Mouse (Mus musculus) liver, postnatal 0 days (tissue): Measurements from ENCODE around the gene Arg1. TPM values are rescaled to one million over a fixed set of nuclear protein-coding genes. Genes with fewer than 3 reads are reported as not detected.
A peak's percentile ranks its signal among the peaks of the same experiment; 100 is the strongest.

Experiments used
- ATAC-seq: fragments of 200-750 bp; cut with Nextera tagmentation; 2 replicates; pipeline ENCODE4 v1.8.0; 2017; ENCODE audit warnings: mild to moderate bottlenecking, moderate library complexity
- DNase-seq: peaks from one replicate; pipeline ENCODE4 v3.0.0-alpha.2; 2016
- H3K27ac ChIP-seq: fragments of 300-500 bp; sonication (generic); 2 replicates; pipeline ENCODE4 v1.5.1; 2014; ENCODE audit warnings: antibody characterized with exemption, moderate library complexity, mild to moderate bottlenecking, low read depth
- H3K27me3 ChIP-seq: fragments of 300-500 bp; sonication (generic); 2 replicates; pipeline ENCODE4 v1.6.1; 2014; ENCODE audit warnings: low read length, control low read depth, mixed read lengths; ENCODE audit not compliant: insufficient read depth
- H3K36me3 ChIP-seq: fragments of 300-500 bp; sonication (generic); replicated peaks from 2 replicates; pipeline ENCODE4 v1.6.1; 2014; ENCODE audit warnings: mild to moderate bottlenecking, control low read depth, low read length, moderate library complexity, mixed read lengths; ENCODE audit not compliant: insufficient read depth
- H3K4me1 ChIP-seq: fragments of 300-500 bp; sonication (generic); 2 replicates; pipeline ENCODE4 v1.6.1; 2014; ENCODE audit warnings: antibody characterized with exemption, mild to moderate bottlenecking, control low read depth; ENCODE audit not compliant: insufficient read depth
- H3K4me2 ChIP-seq: fragments of 300-500 bp; sonication (generic); 2 replicates; pipeline ENCODE4 v1.6.1; 2014; ENCODE audit warnings: low read depth, mild to moderate bottlenecking, low read length, moderate library complexity, mixed read lengths
- H3K4me3 ChIP-seq: fragments of 300-500 bp; sonication (generic); 2 replicates; pipeline ENCODE4 v1.5.1; 2014; ENCODE audit warnings: low read depth, low read length
- H3K9ac ChIP-seq: fragments of 300-500 bp; sonication (generic); replicated peaks from 2 replicates; pipeline ENCODE4 v1.6.1; 2014; ENCODE audit warnings: mild to moderate bottlenecking, moderate library complexity
- H3K9me3 ChIP-seq: fragments of 300-500 bp; sonication (generic); 2 replicates; pipeline ENCODE4 v1.6.1; 2016; ENCODE audit warnings: mild to moderate bottlenecking, control low read depth, low read length, mixed read lengths
- CTCF ChIP-seq: sonication (generic); IDR thresholded peaks from 2 replicates; pipeline ENCODE4 v1.5.1; 2016; ENCODE audit warnings: antibody characterized with exemption, low read depth
- EP300 ChIP-seq: IDR thresholded peaks from 2 replicates; pipeline ENCODE4 v1.6.1; 2016; ENCODE audit warnings: antibody characterized with exemption, low read depth, mild to moderate bottlenecking
- WGBS: fragments of 180-500 bp; shearing (Covaris S2); extraction: QIAGEN DNeasy Blood & Tissue Kit; methylation state at CpG from one replicate; pipeline ENCODE4 v1.1.7; 2014; ENCODE audit not compliant: insufficient replicate concordance; 5-methylcytosine and 5-hydroxymethylcytosine counted together
- polyA plus RNA-seq: library from polyadenylated mRNA; unstranded; fragments of >200 nt; fragmentation: Nextera tagmentation; extraction: Ambion mirVana; gene quantifications from 2 replicates; pipeline ENCODE4 v1.2.1, GENCODE M21; 2015

The Arg1 gene
- polyA plus RNA-seq, 1 experiment from 2014 or later = 604 TPM

DNA sequence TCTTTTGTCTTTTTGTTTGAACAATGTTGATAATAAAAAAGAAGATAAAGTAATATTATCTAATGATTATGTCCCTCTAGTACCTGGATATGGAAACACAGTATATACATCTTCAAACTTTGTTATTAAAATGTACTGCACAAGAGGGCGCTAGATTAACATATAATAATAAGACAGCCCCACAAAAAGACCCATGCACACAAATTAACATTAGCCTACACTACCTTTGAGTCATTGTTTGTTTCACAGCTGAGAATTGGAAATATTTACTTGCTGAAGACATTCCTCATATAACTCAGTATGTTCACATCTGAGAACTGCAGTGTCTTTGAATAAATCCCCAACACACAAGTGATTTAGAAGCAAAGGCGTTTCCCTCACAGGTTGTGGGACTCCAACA lies 33.8 kb upstream of the Arg1 start:
- TF ChIP-seq CTCF (peak; percentile 53), EP300 (no peak)
- Histone ChIP-seq H3K9ac (no peak overlapping the region), H3K27ac (no peak overlapping the region), H3K36me3 (no peaks in the 10 kb centered on the region), H3K27me3 (no peaks in the 10 kb centered on the region), H3K4me1 (peaks cover 8% of the 10 kb centered on the region; the same call in 1 of the 2 replicates), H3K9me3 (no peaks in the 10 kb centered on the region), H3K4me3 (no peak overlapping the region), H3K4me2 (no peak overlapping the region)
- DNase-seq (no peak), ATAC-seq (no peak; the same call in 1 of the 2 replicates)
- 39% methylated on average over 2 of the region's 2 CpGs for WGBS

DNA sequence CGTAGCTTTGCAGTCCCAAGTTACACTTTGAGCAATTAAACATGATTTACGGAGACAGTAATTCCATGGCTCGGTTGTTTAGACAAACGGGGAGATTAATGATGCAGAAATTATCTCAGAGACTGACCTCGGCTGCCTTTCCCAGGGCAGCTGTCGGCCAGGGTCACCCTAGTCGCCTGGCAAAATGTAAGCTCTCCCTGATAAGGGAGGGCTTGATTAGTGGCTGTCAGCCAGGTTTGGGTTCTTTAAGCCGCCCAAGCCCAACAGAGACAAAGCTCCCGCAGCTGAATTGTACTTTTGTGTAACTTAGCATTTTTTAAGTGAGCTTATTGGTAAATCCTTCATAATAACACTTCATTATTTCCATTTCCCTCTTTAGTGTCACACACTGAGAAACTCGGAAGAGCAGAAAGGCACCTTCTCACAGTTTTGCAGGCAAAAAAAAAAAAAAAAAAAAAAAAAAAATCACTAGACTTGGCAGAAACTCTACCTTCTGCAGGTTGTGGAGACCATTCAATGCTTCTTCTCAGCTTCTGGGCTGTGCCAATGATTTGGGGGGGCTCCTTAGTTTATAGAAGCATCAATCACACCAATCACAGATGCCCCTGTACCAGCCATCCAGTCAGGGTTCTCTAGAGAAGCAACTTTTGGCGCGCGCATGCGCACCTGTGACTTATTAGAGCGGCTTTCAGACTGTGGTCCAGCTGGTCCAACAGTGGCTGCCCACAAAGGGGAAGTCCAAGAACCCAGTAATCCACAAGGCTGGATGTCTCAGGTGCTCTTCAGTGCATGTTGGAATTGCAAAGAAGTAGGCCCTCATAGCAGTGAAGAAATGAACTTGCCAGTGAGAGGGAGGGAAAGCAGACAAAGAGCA lies 32.0 kb upstream of the Arg1 start:
- WGBS = 46% methylated on average over 15 of the region's 15 CpGs
- no peak for TF ChIP-seq EP300
- no peak for TF ChIP-seq CTCF
- ATAC-seq (no peak), DNase-seq (no peak)
- Histone ChIP-seq H3K4me1 (peaks cover 8% of the 10 kb centered on the region; the same call in 1 of the 2 replicates), H3K4me3 (no peak overlapping the region), H3K9ac (0 out of 2 replicates have a peak overlapping the region, but pooled peaks have one; percentile 8), H3K9me3 (no peaks in the 10 kb centered on the region), H3K36me3 (no peaks in the 10 kb centered on the region), H3K4me2 (peak overlapping the region; percentile 9; the same call in 1 of the 2 replicates), H3K27ac (0 out of 2 replicates have a peak overlapping the region, but pooled peaks have one; percentile 16), H3K27me3 (no peaks in the 10 kb centered on the region)

- ATAC-seq = no peak
- DNase-seq = no peak
- Histone ChIP-seq H3K36me3 (no peaks in the 10 kb centered on the region), H3K4me3 (no peak overlapping the region), H3K27me3 (no peaks in the 10 kb centered on the region), H3K4me1 (peaks cover 8% of the 10 kb centered on the region; the same call in 1 of the 2 replicates), H3K9me3 (no peaks in the 10 kb centered on the region), H3K9ac (0 out of 2 replicates have a peak overlapping the region, but pooled peaks have one; percentile 8), H3K4me2 (0 out of 2 replicates have a peak overlapping the region, but pooled peaks have one; percentile 9), H3K27ac (no peak overlapping the region)
- 61% methylated on average over 15 of the region's 15 CpGs for WGBS
- TF ChIP-seq CTCF = no peak
- TF ChIP-seq EP300 = no peak
These were observed 31.2 kb upstream of the Arg1 start for GRCm38 (mm10) chr10:24958280-24959042.

- Histone ChIP-seq H3K9me3 (no peaks in the 10 kb centered on the region), H3K36me3 (no peaks in the 10 kb centered on the region)
- WGBS = 66% methylated on average over 6 of the region's 6 CpGs
These were observed 26.6 kb upstream of the Arg1 start for GRCm38 (mm10) chr10:24953876-24954275.

GRCm38 (mm10) chr10:24952549-24952948 lies 25.3 kb upstream of the Arg1 start:
- ATAC-seq (no peak), DNase-seq (no peak)
- TF ChIP-seq EP300 (no peak), CTCF (no peak)
- Histone ChIP-seq H3K4me2 (no peak overlapping the region), H3K27me3 (no peaks in the 10 kb centered on the region), H3K9me3 (no peaks in the 10 kb centered on the region), H3K4me1 (peaks cover 16% of the 10 kb centered on the region), H3K36me3 (no peaks in the 10 kb centered on the region), H3K27ac (peak overlapping the region; percentile 91), H3K9ac (no peak overlapping the region), H3K4me3 (no peak overlapping the region)
- 66% methylated on average over 7 of the region's 7 CpGs for WGBS

More at GRCm38 (mm10) chr10:24953876-24954275, 26.6 kb upstream of the Arg1 start:
- no peak for TF ChIP-seq CTCF
- TF ChIP-seq EP300 = no peak
- DNase-seq (no peak), ATAC-seq (no peak)
- H3K4me1 ChIP-seq = peaks cover 17% of the 10 kb centered on the region
- H3K4me2 ChIP-seq = no peak overlapping the region
- no peak overlapping the region for H3K9ac ChIP-seq
- H3K27me3 ChIP-seq = no peaks in the 10 kb centered on the region
- no peak overlapping the region for H3K27ac ChIP-seq
- no peak overlapping the region for H3K4me3 ChIP-seq

- 61% methylated on average over 8 of the region's 8 CpGs for WGBS
- TF ChIP-seq EP300 = peak; percentile 63; the same call in 1 of the 2 replicates
- TF ChIP-seq CTCF = no peak
- H3K4me2 ChIP-seq = no peak overlapping the region
- DNase-seq (peak; percentile 34), ATAC-seq (peak; percentile 71)
- no peaks in the 10 kb centered on the region for H3K9me3 ChIP-seq
- H3K4me3 ChIP-seq = no peak overlapping the region
- peaks cover 13% of the 10 kb centered on the region for H3K4me1 ChIP-seq
- no peak overlapping the region for H3K9ac ChIP-seq
- H3K27ac ChIP-seq = peak overlapping the region; percentile 91
- H3K27me3 ChIP-seq = no peaks in the 10 kb centered on the region
- no peaks in the 10 kb centered on the region for H3K36me3 ChIP-seq
These were observed 24.3 kb upstream of the Arg1 start for GRCm38 (mm10) chr10:24951575-24951974.
